Mouse (Mus musculus): ENCODE data around the gene Epb41.

Gene Epb41

DNA sequence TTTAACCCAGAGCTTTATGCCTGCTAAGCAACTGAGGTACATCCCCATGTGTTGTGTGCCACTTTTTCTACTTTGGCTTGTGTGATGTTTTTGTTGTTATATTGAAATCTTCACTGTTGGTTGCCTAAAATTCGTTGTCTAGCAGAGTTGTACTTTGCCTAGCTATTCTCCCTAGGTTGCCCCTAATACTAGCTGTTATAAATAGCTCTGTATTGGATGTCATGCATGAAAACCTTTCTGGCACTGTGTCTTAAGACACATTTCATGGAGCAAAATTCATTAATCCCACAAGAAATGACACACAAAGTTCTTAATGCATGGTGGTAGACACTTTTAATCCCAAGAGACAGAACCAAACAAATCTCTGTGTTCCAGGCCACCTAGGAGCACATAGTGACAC, 195.4 kb downstream of the Epb41 start:
- POLR2A ChIA-PET, result interaction anchor here in 3 of 4 experiments (0.6 to 3.7 kb wide), 9 partner anchors 9 to 451 kb away, joined by 3 to 23 read pairs (median 3); no protein-coding TSS in a partner anchor
- CTCF ChIA-PET, result no interaction called here

DNA sequence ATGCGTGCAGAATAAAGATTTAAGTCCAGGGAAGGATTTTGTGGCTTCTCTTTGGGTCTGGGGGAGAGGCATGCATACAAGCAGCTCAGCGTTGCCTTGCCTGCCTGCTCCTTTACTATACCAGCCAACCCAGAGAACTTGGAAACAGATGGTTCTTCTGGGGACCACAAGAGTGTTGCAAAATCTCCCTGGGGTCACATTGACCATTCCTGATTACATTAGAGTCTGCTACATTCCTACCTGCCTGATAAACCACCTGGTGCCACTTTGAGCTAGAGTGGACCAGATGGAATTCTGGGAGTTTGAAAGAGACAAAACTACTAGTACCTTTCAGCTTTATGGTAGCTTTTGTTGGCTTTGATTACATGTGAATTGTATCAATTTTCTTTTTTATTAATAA, 198.3 kb downstream of the Epb41 start:
- CTCF ChIA-PET, result interaction anchor here in 1 of 4 experiments (1.0 kb wide), 1 partner anchor 28 kb away, joined by 3 read pairs; no protein-coding TSS in a partner anchor
- POLR2A ChIA-PET, result interaction anchor here (0.6 to 7.8 kb wide), 20 partner anchors 8 to 439 kb away, joined by 3 to 100 read pairs (median 4); partner anchors contain the start of genes Epb41 (in 1 of the 4), Gm10300 (in 1 of the 4) and Mecr (in 1 of the 4)

DNA sequence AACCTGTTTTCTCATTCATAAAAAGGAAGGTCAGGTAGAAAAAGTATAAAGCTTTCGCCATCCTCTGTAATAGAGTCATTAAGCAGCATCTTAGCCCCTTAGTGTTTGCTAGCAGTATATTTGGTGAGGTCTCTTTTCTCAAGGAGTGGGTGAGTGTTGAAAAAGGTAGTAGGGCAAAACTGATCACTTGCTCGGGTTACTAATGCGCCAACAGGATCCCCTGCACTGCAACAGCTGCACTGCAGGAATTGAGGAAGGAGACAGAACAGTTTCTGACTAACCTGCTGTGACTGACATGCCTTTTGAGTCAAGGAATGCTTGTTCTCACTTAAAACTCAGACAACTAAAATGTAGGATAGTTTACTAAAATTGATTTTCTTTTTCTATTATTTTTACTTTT, 199.9 kb downstream of the Epb41 start:
- ChIA-PET POLR2A (interaction anchor here in 2 of 4 experiments (1.0 to 7.8 kb wide), 10 partner anchors 8 to 39 kb away, joined by 3 to 100 read pairs (median 30); no protein-coding TSS in a partner anchor), CTCF (no interaction called here)

DNA sequence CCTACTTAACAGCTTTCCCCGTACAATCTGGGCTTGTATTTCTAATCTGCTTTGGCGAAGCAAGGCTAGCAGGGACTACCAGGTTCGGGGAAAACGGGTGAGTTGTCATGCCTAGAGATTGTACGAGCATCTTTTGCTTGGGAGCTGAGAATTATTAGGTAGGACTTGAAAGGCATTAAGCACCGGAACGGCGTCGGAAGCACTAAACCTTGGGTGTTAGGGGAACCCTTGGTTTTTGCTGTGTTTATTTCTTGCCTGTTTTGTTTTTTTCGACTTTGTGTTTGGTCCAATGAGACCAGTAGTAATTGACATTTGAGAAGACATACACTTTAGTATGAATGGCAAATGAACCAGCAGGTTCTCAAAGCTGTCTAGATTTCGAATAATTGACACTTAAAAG, 200.6 kb downstream of the Epb41 start:
- POLR2A ChIA-PET, result interaction anchor here (0.7 to 7.8 kb wide), 46 partner anchors 8 to 961 kb away, joined by 3 to 100 read pairs (median 6); partner anchors contain the start of genes Epb41 (in 2 of the 4), Gm10300 (in 2 of the 4), Mecr (in 2 of the 4) and Tmem200b (in 1 of the 4)
- CTCF ChIA-PET, result interaction anchor here in 2 of 4 experiments (0.6 to 2.1 kb wide), 6 partner anchors 13 to 537 kb away, joined by 3 to 5 read pairs (median 3); no protein-coding TSS in a partner anchor

DNA sequence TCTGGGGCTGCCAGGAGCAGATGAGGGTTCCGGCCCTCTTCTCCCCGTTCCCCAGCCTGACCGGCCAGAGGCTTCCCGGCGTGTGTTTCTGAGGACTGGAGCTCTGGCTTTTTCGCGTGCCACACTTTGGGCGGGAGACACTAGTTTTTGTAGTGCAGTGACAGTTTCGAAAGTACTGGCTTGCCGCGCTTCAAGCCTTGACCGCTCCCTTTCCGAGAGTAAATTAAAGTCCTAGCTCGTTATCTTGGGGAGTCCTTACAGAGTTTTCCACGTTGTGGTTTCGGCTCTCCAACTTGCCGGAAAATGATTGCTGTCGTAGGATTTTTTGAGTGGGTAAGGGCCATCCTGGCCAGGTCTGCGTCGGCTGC, 201.0 kb downstream of the Epb41 start:
- POLR2A ChIA-PET, result interaction anchor here (0.6 to 7.8 kb wide), 70 partner anchors 7 to 960 kb away, joined by 3 to 100 read pairs (median 5); partner anchors contain the start of genes Epb41 (in 2 of the 4), Gm10300 (in 2 of the 4), Mecr (in 2 of the 4) and Ythdf2 (in 2 of the 4)
- CTCF ChIA-PET, result interaction anchor here in 2 of 4 experiments (0.6 to 2.1 kb wide), 6 partner anchors 13 to 538 kb away, joined by 3 to 5 read pairs (median 4); no protein-coding TSS in a partner anchor
